Mouse (Mus musculus) c-Kit-positive CD71-positive TER-119-positive erythroid progenitor cells, embryonic 14.5 days (primary cell): ENCODE measurements around the gene Irgq.
"Not testable (repeated sequence)": the region's sequence is repeated elsewhere in the genome, so short reads cannot be mapped to it uniquely, and the experiment has no call there.

Experiments
- DNase-seq: peaks from one replicate; pipeline ENCODE4 v3.0.0-alpha.2; 2013; ENCODE audit warnings: low spot score

Gene Irgq

GRCm38 (mm10) chr7:24516319-24516718 is 14.2 kb upstream of the Irgq start:
- DNase-seq: peak; percentile 41

GRCm38 (mm10) chr7:24517077-24517476 is 13.4 kb upstream of the Irgq start:
- DNase-seq: no peak

- DNase-seq: no peak
These were observed 12.8 kb upstream of the Irgq start for GRCm38 (mm10) chr7:24517654-24518053.

- no peak for DNase-seq
These were observed 11.4 kb upstream of the Irgq start for GRCm38 (mm10) chr7:24519130-24519529.

- not testable (repeated sequence) for DNase-seq
These were observed 10.4 kb upstream of the Irgq start for GRCm38 (mm10) chr7:24520054-24520453.

- no peak for DNase-seq
These were observed 7.7 kb upstream of the Irgq start for GRCm38 (mm10) chr7:24522805-24523204.

- no peak for DNase-seq
These were observed 6.8 kb upstream of the Irgq start for GRCm38 (mm10) chr7:24523723-24524122.

GRCm38 (mm10) chr7:24524978-24525377 is 5.5 kb upstream of the Irgq start:
- DNase-seq: no peak

- DNase-seq: no peak
These were observed 4.6 kb upstream of the Irgq start for GRCm38 (mm10) chr7:24525686-24526420.

GRCm38 (mm10) chr7:24528861-24529260 is 1.6 kb upstream of the Irgq start:
- no peak for DNase-seq

- DNase-seq: no peak
These were observed 909 bp upstream of the Irgq start for GRCm38 (mm10) chr7:24529580-24529979.

- DNase-seq: peak; percentile 53
These were observed 902 bp downstream of the Irgq start for GRCm38 (mm10) chr7:24531211-24531971.

- DNase-seq: no peak
These were observed 2.6 kb downstream of the Irgq start for GRCm38 (mm10) chr7:24533031-24533571.

- no peak for DNase-seq
These were observed 3.3 kb downstream of the Irgq start for GRCm38 (mm10) chr7:24533806-24534205.

GRCm38 (mm10) chr7:24534301-24534700 is 3.8 kb downstream of the Irgq start:
- DNase-seq: no peak

- no peak for DNase-seq
These were observed 6.6 kb downstream of the Irgq start for GRCm38 (mm10) chr7:24537081-24537480.

- DNase-seq: no peak
These were observed 7.1 kb downstream of the Irgq start for GRCm38 (mm10) chr7:24537591-24537990.

GRCm38 (mm10) chr7:24538154-24538553 is 7.7 kb downstream of the Irgq start:
- no peak for DNase-seq

GRCm38 (mm10) chr7:24538701-24539100 is 8.2 kb downstream of the Irgq start:
- DNase-seq: no peak

GRCm38 (mm10) chr7:24539686-24540085 is 9.2 kb downstream of the Irgq start:
- no peak for DNase-seq

GRCm38 (mm10) chr7:24544506-24544905 is 14.0 kb downstream of the Irgq start:
- peak; percentile 28 for DNase-seq

GRCm38 (mm10) chr7:24546068-24546614 is 15.7 kb downstream of the Irgq start, which contains the start of the genes Pinlyp and Xrcc1:
Gene Pinlyp, minus strand, starts transcription at chr7:24546118.
Gene Xrcc1, plus strand, starts transcription at chr7:24546289.
- no peak for DNase-seq
